Mouse (Mus musculus): ENCODE data around the gene Nrip2. TPM values are rescaled to one million over a fixed set of nuclear protein-coding genes. Genes with fewer than 3 reads are reported as not detected.

The Nrip2 gene
- total and polyA plus RNA-seq, 3 experiments, result 0.13 to 1.3 TPM; not detected in 1

- Histone ChIP-seq H3K4me2 (ENCODE audit: insufficient read depth, low read depth, poor library complexity, severe bottlenecking) (no peak overlapping the region), H3K27me3 (replicated peaks) (no peaks in the 10 kb centered on the region), H3K4me1 (ENCODE audit: control insufficient read depth in 1 of 2, insufficient read depth in 2 of 2) (peaks cover 5 to 33% of the 10 kb centered on the region in 2 experiments), H3K27ac (ENCODE audit: insufficient read depth, low read depth) (no peak overlapping the region), H3K36me3 (replicated peaks in 1 of 2; ENCODE audit: control insufficient read depth in 1 of 2, insufficient read depth in 1 of 2, low read length in 1 of 2) (peaks cover 49 to 65% of the 10 kb centered on the region in 2 experiments), H3K4me3 (replicated peaks in 1 of 3; ENCODE audit: low read depth in 2 of 3, low read length in 2 of 3, poor library complexity in 1 of 3) (no peak overlapping the region), H3K9me3 (replicated peaks; ENCODE audit: low read length) (no peaks in the 10 kb centered on the region), H3K79me2 (replicated peaks; ENCODE audit: control insufficient read depth, extremely low read depth, insufficient read depth, poor library complexity, severe bottlenecking) (peaks cover 29% of the 10 kb centered on the region), H3K9ac (ENCODE audit: insufficient read depth, low read depth) (no peak overlapping the region)
- in situ Hi-C loops (cut with MboI; ENCODE audit: low pct_ligation_motif_present, low pct_unique_long_range_greater_than_20kb, low sequenced_read_pairs) (no loop called here), dilution Hi-C loops (cut with MboI; ENCODE audit: extremely low pct_ligation_motif_present, extremely low pct_unique_long_range_greater_than_20kb, low sequenced_read_pairs) (no loop called here)
- TF ChIP-seq BHLHE40 (IDR thresholded peaks at IDR 0.05; ENCODE audit: low read depth, low read length), result no peak
- no peak for TF ChIP-seq KAT2A (IDR thresholded peaks at IDR 0.05; ENCODE audit: insufficient replicate concordance, low read length)
- no peak for TF ChIP-seq EP300 (IDR thresholded peaks at IDR 0.05; ENCODE audit: low read length)
- TF ChIP-seq NELFE (IDR thresholded peaks at IDR 0.05; ENCODE audit: low read depth, low read length), result no peak
- no peak for TF ChIP-seq PAX5 (IDR thresholded peaks at IDR 0.05; ENCODE audit: low read length)
- TF ChIP-seq RCOR1 (conservative IDR thresholded peaks at IDR 0.05; ENCODE audit: low read depth, low read length), result no peak
- DNase-seq (ENCODE audit: extremely low read depth), result no peak
Observed at GRCm38 (mm10) chr6:128366466-128366865, 32.6 kb upstream of the Nrip2 start.

- Histone ChIP-seq H3K9me3 (replicated peaks; ENCODE audit: low read length) (no peaks in the 10 kb centered on the region), H3K4me3 (replicated peaks in 1 of 3; ENCODE audit: low read depth in 2 of 3, low read length in 2 of 3, poor library complexity in 1 of 3) (no peak overlapping the region), H3K9ac (ENCODE audit: insufficient read depth, low read depth) (no peak overlapping the region), H3K79me2 (replicated peaks; ENCODE audit: control insufficient read depth, extremely low read depth, insufficient read depth, poor library complexity, severe bottlenecking) (peaks cover 3% of the 10 kb centered on the region; the same call in 1 of the 2 replicates), H3K4me2 (ENCODE audit: insufficient read depth, low read depth, poor library complexity, severe bottlenecking) (no peak overlapping the region), H3K27ac (ENCODE audit: insufficient read depth, low read depth) (no peak overlapping the region), H3K27me3 (replicated peaks) (no peaks in the 10 kb centered on the region), H3K4me1 (ENCODE audit: control insufficient read depth in 1 of 2, insufficient read depth in 2 of 2) (peaks cover 0 to 14% of the 10 kb centered on the region in 2 experiments), H3K36me3 (replicated peaks in 1 of 2; ENCODE audit: control insufficient read depth in 1 of 2, insufficient read depth in 1 of 2, low read length in 1 of 2) (peaks cover 85 to 96% of the 10 kb centered on the region in 2 experiments)
- no peak for TF ChIP-seq USF2 (conservative IDR thresholded peaks at IDR 0.05; ENCODE audit: low read depth, low read length)
- TF ChIP-seq ZMIZ1 (IDR thresholded peaks at IDR 0.05; ENCODE audit: low read depth, low read length), result no peak
- TF ChIP-seq MAX (IDR thresholded peaks at IDR 0.05; ENCODE audit: low read length), result no peak
- TF ChIP-seq POLR2A (IDR thresholded peaks at IDR 0.05; ENCODE audit: low read depth, low read length), result no peak
- no peak for TF ChIP-seq RCOR1 (conservative IDR thresholded peaks at IDR 0.05; ENCODE audit: low read depth, low read length)
- TF ChIP-seq TBP (conservative IDR thresholded peaks at IDR 0.05; ENCODE audit: low read depth, low read length), result no peak
- TF ChIP-seq USF1 (IDR thresholded peaks at IDR 0.05; ENCODE audit: low read depth, low read length), result no peak
- TF ChIP-seq ELF1 (IDR thresholded peaks at IDR 0.05; ENCODE audit: low read depth, low read length), result no peak
- TF ChIP-seq SMC3 (IDR thresholded peaks at IDR 0.05; ENCODE audit: low read depth, low read length), result no peak
- no peak for TF ChIP-seq PAX5 (IDR thresholded peaks at IDR 0.05; ENCODE audit: low read length)
- TF ChIP-seq KAT2A (IDR thresholded peaks at IDR 0.05; ENCODE audit: insufficient replicate concordance, low read length), result no peak
- TF ChIP-seq MAZ (IDR thresholded peaks at IDR 0.05; ENCODE audit: low read depth, low read length), result no peak
- no peak for TF ChIP-seq UBTF (IDR thresholded peaks at IDR 0.05; ENCODE audit: low read depth, low read length)
- no peak for TF ChIP-seq CHD1 (IDR thresholded peaks at IDR 0.05; ENCODE audit: low read depth, low read length)
- no peak for TF ChIP-seq JUND (conservative IDR thresholded peaks at IDR 0.05; ENCODE audit: low read depth, low read length)
- TF ChIP-seq ETS1 (conservative IDR thresholded peaks at IDR 0.05; ENCODE audit: low read depth, low read length), result no peak
- TF ChIP-seq CHD2 (IDR thresholded peaks at IDR 0.05; ENCODE audit: low read length), result no peak
- in situ Hi-C loops (cut with MboI; ENCODE audit: low pct_ligation_motif_present, low pct_unique_long_range_greater_than_20kb, low sequenced_read_pairs), result no loop called here
- dilution Hi-C loops (cut with MboI; ENCODE audit: extremely low pct_ligation_motif_present, extremely low pct_unique_long_range_greater_than_20kb, low sequenced_read_pairs), result no loop called here
- DNase-seq (ENCODE audit: extremely low read depth), result no peak
Observed at GRCm38 (mm10) chr6:128370040-128370439, 29.1 kb upstream of the Nrip2 start.

Measured in CH12.LX (cell line).